Mouse (Mus musculus): Measurements from ENCODE around the gene Gm10352.
"Not testable (repeated sequence)": the region's sequence is repeated elsewhere in the genome, so short reads cannot be mapped to it uniquely, and the experiment has no call there.

The Gm10352 gene

GRCm38 (mm10) chrY:2900689-2901088 is at the start of gene Gm10352:
Gm10352 (plus strand) TSS chrY:2900989.
- DNase-seq (ENCODE audit: low spot score in 2 of 2): not testable (repeated sequence)

- DNase-seq (ENCODE audit: low spot score in 2 of 2): not testable (repeated sequence)
Measured at GRCm38 (mm10) chrY:2932282-2932681, 31.5 kb downstream of the Gm10352 start, which contains the start of gene Gm29289. Gm29289 (plus strand) TSS chrY:2932582.

All from thymus, postnatal 10 days (tissue).